Mouse (Mus musculus): Measurements from ENCODE around the gene Btbd9. TPM values are rescaled to one million over a fixed set of nuclear protein-coding genes. Genes with fewer than 3 reads are reported as not detected.

The Btbd9 gene
- polyA plus RNA-seq, 1 experiment = 31.2 TPM

- H3K4me1 ChIP-seq (ENCODE audit: control insufficient read depth, insufficient read depth, insufficient read length, low read length) = no peaks in the 10 kb centered on the region
- no peak for TF ChIP-seq POLR2A (IDR thresholded peaks at IDR 0.05; ENCODE audit: low read depth, low read length)
- no peak overlapping the region for H3K4me3 ChIP-seq (ENCODE audit: low read depth, low read length)
- no peak overlapping the region for H3K27ac ChIP-seq (ENCODE audit: insufficient read depth, low read depth, low read length)
- 87% methylated on average over 5 of the region's 5 CpGs for WGBS
- no peaks in the 10 kb centered on the region for H3K27me3 ChIP-seq (ENCODE audit: control insufficient read depth, insufficient read depth, low read length)
- H3K36me3 ChIP-seq (ENCODE audit: control insufficient read depth, insufficient read depth, low read length) = no peaks in the 10 kb centered on the region
These were observed 296.6 kb downstream of the Btbd9 start for GRCm38 (mm10) chr17:30279684-30280083.

GRCm38 (mm10) chr17:30278596-30279378 lies 297.5 kb downstream of the Btbd9 start:
- no peaks in the 10 kb centered on the region for H3K27me3 ChIP-seq (ENCODE audit: control insufficient read depth, insufficient read depth, low read length)
- H3K27ac ChIP-seq (ENCODE audit: insufficient read depth, low read depth, low read length) = no peak overlapping the region
- no peak for TF ChIP-seq POLR2A (IDR thresholded peaks at IDR 0.05; ENCODE audit: low read depth, low read length)
- no peak for TF ChIP-seq CTCF (IDR thresholded peaks at IDR 0.05; ENCODE audit: extremely low read depth, insufficient read length, insufficient replicate concordance, low read depth, low read length)
- no peak overlapping the region for H3K4me3 ChIP-seq (ENCODE audit: low read depth, low read length)
- H3K36me3 ChIP-seq (ENCODE audit: control insufficient read depth, insufficient read depth, low read length) = peaks cover 2% of the 10 kb centered on the region; the same call in 1 of the 2 replicates
- H3K4me1 ChIP-seq (ENCODE audit: control insufficient read depth, insufficient read depth, insufficient read length, low read length) = no peaks in the 10 kb centered on the region
- 71% methylated on average over 16 of the region's 16 CpGs for WGBS

- H3K4me3 ChIP-seq (ENCODE audit: low read depth, low read length) = no peak overlapping the region
- peaks cover 4% of the 10 kb centered on the region for H3K36me3 ChIP-seq (ENCODE audit: control insufficient read depth, insufficient read depth, low read length)
- H3K27me3 ChIP-seq (ENCODE audit: control insufficient read depth, insufficient read depth, low read length) = no peaks in the 10 kb centered on the region
- H3K4me1 ChIP-seq (ENCODE audit: control insufficient read depth, insufficient read depth, insufficient read length, low read length) = no peaks in the 10 kb centered on the region
- TF ChIP-seq POLR2A (IDR thresholded peaks at IDR 0.05; ENCODE audit: low read depth, low read length) (no peak), CTCF (IDR thresholded peaks at IDR 0.05; ENCODE audit: extremely low read depth, insufficient read length, insufficient replicate concordance, low read depth, low read length) (no peak)
- 92% methylated on average over 4 of the region's 4 CpGs for WGBS
- H3K27ac ChIP-seq (ENCODE audit: insufficient read depth, low read depth, low read length) = no peak overlapping the region
These were observed 299.8 kb downstream of the Btbd9 start for GRCm38 (mm10) chr17:30276477-30276876.

GRCm38 (mm10) chr17:30272769-30273168 lies 303.5 kb downstream of the Btbd9 start:
- TF ChIP-seq POLR2A (IDR thresholded peaks at IDR 0.05; ENCODE audit: low read depth, low read length) = no peak
- no peak for TF ChIP-seq CTCF (IDR thresholded peaks at IDR 0.05; ENCODE audit: extremely low read depth, insufficient read length, insufficient replicate concordance, low read depth, low read length)
- Histone ChIP-seq H3K27ac (ENCODE audit: insufficient read depth, low read depth, low read length) (no peak overlapping the region), H3K4me1 (ENCODE audit: control insufficient read depth, insufficient read depth, insufficient read length, low read length) (no peaks in the 10 kb centered on the region), H3K27me3 (ENCODE audit: control insufficient read depth, insufficient read depth, low read length) (no peaks in the 10 kb centered on the region), H3K36me3 (ENCODE audit: control insufficient read depth, insufficient read depth, low read length) (peaks cover 4% of the 10 kb centered on the region), H3K4me3 (ENCODE audit: low read depth, low read length) (no peak overlapping the region)
- 98% methylated on average over 6 of the region's 6 CpGs for WGBS

- WGBS = 74% methylated on average over 11 of the region's 11 CpGs
- H3K4me1 ChIP-seq (ENCODE audit: control insufficient read depth, insufficient read depth, insufficient read length, low read length) = no peaks in the 10 kb centered on the region
- H3K27me3 ChIP-seq (ENCODE audit: control insufficient read depth, insufficient read depth, low read length) = no peaks in the 10 kb centered on the region
- no peak overlapping the region for H3K27ac ChIP-seq (ENCODE audit: insufficient read depth, low read depth, low read length)
- H3K36me3 ChIP-seq (ENCODE audit: control insufficient read depth, insufficient read depth, low read length) = peaks cover 7% of the 10 kb centered on the region
- no peak overlapping the region for H3K4me3 ChIP-seq (ENCODE audit: low read depth, low read length)
- TF ChIP-seq POLR2A (IDR thresholded peaks at IDR 0.05; ENCODE audit: low read depth, low read length) (no peak), CTCF (IDR thresholded peaks at IDR 0.05; ENCODE audit: extremely low read depth, insufficient read length, insufficient replicate concordance, low read depth, low read length) (no peak)
These were observed 306.9 kb downstream of the Btbd9 start for GRCm38 (mm10) chr17:30269136-30270063.

GRCm38 (mm10) chr17:30268456-30268855 lies 307.8 kb downstream of the Btbd9 start:
- 86% methylated on average over 8 of the region's 8 CpGs for WGBS
- Histone ChIP-seq H3K27me3 (ENCODE audit: control insufficient read depth, insufficient read depth, low read length) (no peaks in the 10 kb centered on the region), H3K4me3 (ENCODE audit: low read depth, low read length) (no peak overlapping the region), H3K27ac (ENCODE audit: insufficient read depth, low read depth, low read length) (no peak overlapping the region), H3K4me1 (ENCODE audit: control insufficient read depth, insufficient read depth, insufficient read length, low read length) (no peaks in the 10 kb centered on the region), H3K36me3 (ENCODE audit: control insufficient read depth, insufficient read depth, low read length) (peaks cover 5% of the 10 kb centered on the region)
- TF ChIP-seq POLR2A (IDR thresholded peaks at IDR 0.05; ENCODE audit: low read depth, low read length) (no peak), CTCF (IDR thresholded peaks at IDR 0.05; ENCODE audit: extremely low read depth, insufficient read length, insufficient replicate concordance, low read depth, low read length) (no peak)

GRCm38 (mm10) chr17:30267432-30267973 lies 308.8 kb downstream of the Btbd9 start:
- Histone ChIP-seq H3K4me1 (ENCODE audit: control insufficient read depth, insufficient read depth, insufficient read length, low read length) (peaks cover 5% of the 10 kb centered on the region), H3K4me3 (ENCODE audit: low read depth, low read length) (no peak overlapping the region), H3K36me3 (ENCODE audit: control insufficient read depth, insufficient read depth, low read length) (peaks cover 3% of the 10 kb centered on the region; the same call in 1 of the 2 replicates), H3K27ac (ENCODE audit: insufficient read depth, low read depth, low read length) (no peak overlapping the region), H3K27me3 (ENCODE audit: control insufficient read depth, insufficient read depth, low read length) (no peaks in the 10 kb centered on the region)
- TF ChIP-seq POLR2A (IDR thresholded peaks at IDR 0.05; ENCODE audit: low read depth, low read length) (no peak), CTCF (IDR thresholded peaks at IDR 0.05; ENCODE audit: extremely low read depth, insufficient read length, insufficient replicate concordance, low read depth, low read length) (no peak)
- 94% methylated on average over 5 of the region's 5 CpGs for WGBS

Data from small intestine, adult 2 months (tissue).